Mouse (Mus musculus): ENCODE data around the gene Pcid2. TPM values are rescaled to one million over a fixed set of nuclear protein-coding genes. Genes with fewer than 3 reads are reported as not detected.

The Pcid2 gene
- polyA plus RNA-seq, 1 experiment from 2014 or later: 33.3 TPM

DNA sequence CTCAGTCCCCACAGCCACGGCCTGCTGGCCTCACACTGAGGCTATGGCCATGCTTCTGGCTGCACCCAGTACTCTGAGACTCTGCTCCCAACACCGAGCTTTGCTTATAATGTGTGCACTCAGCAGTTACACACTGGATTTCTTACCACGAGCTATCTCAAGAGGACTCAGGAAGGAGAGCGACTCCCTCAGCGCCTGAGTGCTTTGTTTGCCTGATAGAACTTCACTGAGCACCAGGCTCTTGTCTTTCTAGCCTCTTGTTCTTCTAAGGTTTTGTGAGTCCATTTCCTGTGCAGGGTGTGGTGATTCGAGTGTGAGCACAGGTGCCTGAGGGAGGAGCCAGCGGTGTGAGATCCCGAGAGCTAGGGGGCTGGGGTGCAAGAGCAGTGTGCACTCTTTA is 19.6 kb upstream of the Pcid2 start:
- Histone ChIP-seq H3K9ac (replicated peaks; ENCODE audit: low read depth, low read length) (no peak overlapping the region), H3K27ac (ENCODE audit: low read depth, low read length) (no peak overlapping the region), H3K4me3 (ENCODE audit: low read depth, low read length) (no peak overlapping the region), H3K36me3 (ENCODE audit: control insufficient read depth, insufficient read depth, low read length) (peaks cover 55% of the 10 kb centered on the region), H3K4me1 (ENCODE audit: control insufficient read depth, insufficient read depth, low read length) (no peaks in the 10 kb centered on the region), H3K27me3 (ENCODE audit: control insufficient read depth, insufficient read depth, low read length) (no peaks in the 10 kb centered on the region), H3K4me2 (ENCODE audit: low read depth, low read length) (no peak overlapping the region), H3K9me3 (ENCODE audit: control insufficient read depth, low read length) (no peaks in the 10 kb centered on the region)
- WGBS: 91% methylated on average over 8 of the region's 8 CpGs
- no peak for ATAC-seq (ENCODE audit: low read depth)

DNA sequence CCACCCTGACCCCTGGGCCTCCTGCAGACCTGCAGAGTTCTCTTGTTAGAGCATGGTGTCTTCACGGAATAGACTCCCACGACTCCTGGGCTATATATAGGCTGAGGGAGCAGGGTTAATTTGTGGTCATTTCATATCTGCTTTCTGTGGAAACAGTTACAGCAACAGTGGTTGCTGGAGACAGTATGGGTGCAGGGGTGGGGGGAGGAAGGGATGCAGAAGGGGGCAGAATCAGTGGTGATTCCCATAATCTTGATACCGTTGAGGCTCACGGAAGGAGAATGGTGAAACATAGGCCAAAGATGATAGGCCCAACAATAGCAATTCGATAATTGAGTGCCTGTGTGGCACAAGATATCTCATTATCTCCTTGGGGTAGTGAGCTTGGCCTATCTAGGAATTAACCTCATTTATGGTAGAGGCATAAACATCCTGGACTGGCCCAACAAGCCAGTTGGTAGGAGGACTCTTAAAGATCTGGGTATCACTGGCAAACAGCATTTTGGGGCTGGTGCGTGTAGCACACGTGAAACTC is 17.7 kb upstream of the Pcid2 start:
- Histone ChIP-seq H3K9me3 (ENCODE audit: control insufficient read depth, low read length) (no peaks in the 10 kb centered on the region), H3K36me3 (ENCODE audit: control insufficient read depth, insufficient read depth, low read length) (peaks cover 52% of the 10 kb centered on the region)
- 94% methylated on average over 7 of the region's 7 CpGs for WGBS

DNA sequence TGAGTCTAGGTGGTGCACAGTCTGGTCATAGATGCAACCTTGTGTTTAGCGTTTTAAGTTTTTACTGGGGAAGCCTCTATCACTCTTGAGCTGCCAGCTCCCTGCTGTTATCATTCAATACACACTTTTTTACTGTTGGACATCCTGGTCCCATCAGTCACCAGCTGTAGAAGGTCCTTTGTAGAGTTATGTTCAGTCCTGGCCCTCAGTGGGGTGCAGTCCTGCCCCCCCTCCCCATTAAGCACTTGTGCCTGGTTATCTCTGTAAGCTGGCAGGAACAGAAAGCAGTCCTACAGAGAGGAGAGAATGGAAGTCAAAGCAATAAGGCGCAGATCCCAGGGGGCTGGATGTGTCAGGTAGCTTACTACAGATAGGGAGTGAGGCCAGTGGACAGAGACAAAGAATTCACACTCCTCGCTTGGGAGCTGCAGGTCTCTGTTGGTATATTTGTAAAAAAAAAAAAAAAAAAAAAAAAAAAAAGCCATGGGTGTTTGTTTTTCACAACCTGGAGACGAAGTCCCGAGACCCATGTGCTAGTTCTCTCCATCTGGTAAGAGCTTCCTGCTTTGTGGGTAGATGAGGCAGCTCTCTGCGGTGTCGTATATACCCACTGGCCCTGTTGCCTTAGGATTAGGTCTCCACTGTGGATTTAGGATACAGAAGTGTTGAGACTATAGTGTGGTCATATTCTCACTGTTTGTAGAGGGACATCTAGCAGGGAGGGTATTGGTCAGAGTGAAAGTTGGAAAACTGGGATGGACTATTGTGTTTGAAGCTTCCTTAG is 15.8 kb upstream of the Pcid2 start:
- H3K4me2 ChIP-seq (ENCODE audit: low read depth, low read length): no peak overlapping the region
- H3K27ac ChIP-seq (ENCODE audit: low read depth, low read length): no peak overlapping the region
- no peaks in the 10 kb centered on the region for H3K4me1 ChIP-seq (ENCODE audit: control insufficient read depth, insufficient read depth, low read length)
- no peaks in the 10 kb centered on the region for H3K9me3 ChIP-seq (ENCODE audit: control insufficient read depth, low read length)
- no peaks in the 10 kb centered on the region for H3K27me3 ChIP-seq (ENCODE audit: control insufficient read depth, insufficient read depth, low read length)
- H3K9ac ChIP-seq (replicated peaks; ENCODE audit: low read depth, low read length): no peak overlapping the region
- peaks cover 36% of the 10 kb centered on the region for H3K36me3 ChIP-seq (ENCODE audit: control insufficient read depth, insufficient read depth, low read length)
- no peak overlapping the region for H3K4me3 ChIP-seq (ENCODE audit: low read depth, low read length)
- 92% methylated on average over 7 of the region's 7 CpGs for WGBS
- ATAC-seq (ENCODE audit: low read depth): no peak

More for the DNA sequence above, 17.7 kb upstream of the Pcid2 start:
- Histone ChIP-seq H3K9ac (replicated peaks; ENCODE audit: low read depth, low read length) (no peak overlapping the region), H3K4me2 (ENCODE audit: low read depth, low read length) (no peak overlapping the region), H3K27me3 (ENCODE audit: control insufficient read depth, insufficient read depth, low read length) (no peaks in the 10 kb centered on the region), H3K27ac (ENCODE audit: low read depth, low read length) (no peak overlapping the region), H3K4me3 (ENCODE audit: low read depth, low read length) (no peak overlapping the region), H3K4me1 (ENCODE audit: control insufficient read depth, insufficient read depth, low read length) (no peaks in the 10 kb centered on the region)
- ATAC-seq (ENCODE audit: low read depth): no peak

DNA sequence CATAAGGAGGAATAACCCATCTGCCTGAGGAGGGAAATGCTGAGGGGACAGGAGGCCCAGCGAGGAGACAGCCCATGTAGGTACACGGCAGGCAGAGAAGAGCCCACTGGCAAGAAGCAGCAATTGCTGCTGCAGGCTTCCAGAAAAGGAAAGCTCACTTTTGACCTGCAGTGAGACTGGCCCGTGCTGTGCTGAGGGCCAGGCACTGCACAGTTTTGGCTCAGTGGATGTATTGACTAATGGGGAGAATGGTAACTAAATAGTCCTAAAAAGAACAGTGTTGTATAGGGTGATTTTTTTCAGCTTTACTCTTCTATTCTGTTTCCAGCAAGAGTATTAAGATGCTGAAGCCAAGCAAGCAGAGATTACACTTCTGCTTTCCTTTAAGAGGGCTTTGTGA is 13.3 kb upstream of the Pcid2 start:
- Histone ChIP-seq H3K9me3 (ENCODE audit: control insufficient read depth, low read length) (no peaks in the 10 kb centered on the region), H3K9ac (replicated peaks; ENCODE audit: low read depth, low read length) (no peak overlapping the region), H3K4me1 (ENCODE audit: control insufficient read depth, insufficient read depth, low read length) (no peaks in the 10 kb centered on the region), H3K27ac (ENCODE audit: low read depth, low read length) (no peak overlapping the region), H3K4me2 (ENCODE audit: low read depth, low read length) (no peak overlapping the region), H3K27me3 (ENCODE audit: control insufficient read depth, insufficient read depth, low read length) (no peaks in the 10 kb centered on the region), H3K36me3 (ENCODE audit: control insufficient read depth, insufficient read depth, low read length) (peaks cover 20% of the 10 kb centered on the region), H3K4me3 (ENCODE audit: low read depth, low read length) (no peak overlapping the region)
- WGBS: 91% methylated on average over 3 of the region's 3 CpGs
- ATAC-seq (ENCODE audit: low read depth): no peak

DNA sequence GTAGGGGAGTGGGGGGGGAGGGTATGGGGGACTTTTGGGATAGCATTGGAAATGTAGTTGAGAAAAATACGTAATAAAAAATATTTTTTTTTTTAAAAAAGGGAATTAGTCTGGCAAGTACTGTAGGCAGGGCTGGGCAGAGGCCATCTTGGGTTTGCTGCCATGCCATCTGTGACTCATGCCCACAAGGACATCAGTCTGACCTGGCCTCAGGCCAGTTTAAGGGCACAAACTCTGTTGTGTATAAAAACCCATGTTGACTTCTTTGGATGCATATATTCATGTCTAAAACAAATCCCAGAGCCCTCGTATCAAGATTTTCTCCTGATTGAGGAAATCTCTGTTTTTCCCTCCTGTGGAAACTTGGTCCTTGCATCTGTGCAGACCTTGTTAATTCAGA is 11.8 kb upstream of the Pcid2 start:
- no peaks in the 10 kb centered on the region for H3K4me1 ChIP-seq (ENCODE audit: control insufficient read depth, insufficient read depth, low read length)
- no peak overlapping the region for H3K9ac ChIP-seq (replicated peaks; ENCODE audit: low read depth, low read length)
- no peak overlapping the region for H3K4me2 ChIP-seq (ENCODE audit: low read depth, low read length)
- WGBS: 100% methylated on average over 2 of the region's 2 CpGs
- H3K27me3 ChIP-seq (ENCODE audit: control insufficient read depth, insufficient read depth, low read length): no peaks in the 10 kb centered on the region
- H3K4me3 ChIP-seq (ENCODE audit: low read depth, low read length): no peak overlapping the region
- H3K36me3 ChIP-seq (ENCODE audit: control insufficient read depth, insufficient read depth, low read length): peaks cover 14% of the 10 kb centered on the region; the same call in 1 of the 2 replicates
- no peaks in the 10 kb centered on the region for H3K9me3 ChIP-seq (ENCODE audit: control insufficient read depth, low read length)
- no peak overlapping the region for H3K27ac ChIP-seq (ENCODE audit: low read depth, low read length)
- ATAC-seq (ENCODE audit: low read depth): no peak

DNA sequence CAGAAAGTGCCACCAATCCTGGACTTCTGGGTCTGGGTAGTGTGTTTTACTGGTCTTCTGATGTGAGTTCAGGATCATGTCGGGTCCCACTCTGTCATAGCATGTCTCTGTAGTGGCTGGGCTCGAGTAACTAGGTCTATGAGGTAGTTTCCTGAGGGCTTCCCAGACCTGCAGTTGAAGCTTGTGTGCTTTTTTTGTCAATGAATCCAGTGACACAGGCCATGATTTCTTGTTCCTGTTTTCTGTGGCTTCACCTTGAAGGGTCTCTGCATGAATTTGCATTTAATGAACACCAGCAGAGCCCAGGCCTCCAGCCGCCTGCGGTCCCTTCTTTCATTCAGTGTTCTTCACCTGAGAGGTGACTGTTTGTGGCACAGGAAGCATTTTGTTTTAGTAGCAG is 8.0 kb upstream of the Pcid2 start:
- Histone ChIP-seq H3K27me3 (ENCODE audit: control insufficient read depth, insufficient read depth, low read length) (no peaks in the 10 kb centered on the region), H3K4me1 (ENCODE audit: control insufficient read depth, insufficient read depth, low read length) (peaks cover 8% of the 10 kb centered on the region), H3K36me3 (ENCODE audit: control insufficient read depth, insufficient read depth, low read length) (0 out of 2 replicates have a peak, but pooled peaks cover 3% of the 10 kb centered on the region), H3K27ac (ENCODE audit: low read depth, low read length) (no peak overlapping the region), H3K9me3 (ENCODE audit: control insufficient read depth, low read length) (no peaks in the 10 kb centered on the region), H3K4me3 (ENCODE audit: low read depth, low read length) (no peak overlapping the region), H3K9ac (replicated peaks; ENCODE audit: low read depth, low read length) (no peak overlapping the region), H3K4me2 (ENCODE audit: low read depth, low read length) (no peak overlapping the region)
- WGBS: 95% methylated on average over 4 of the region's 4 CpGs
- ATAC-seq (ENCODE audit: low read depth): no peak

DNA sequence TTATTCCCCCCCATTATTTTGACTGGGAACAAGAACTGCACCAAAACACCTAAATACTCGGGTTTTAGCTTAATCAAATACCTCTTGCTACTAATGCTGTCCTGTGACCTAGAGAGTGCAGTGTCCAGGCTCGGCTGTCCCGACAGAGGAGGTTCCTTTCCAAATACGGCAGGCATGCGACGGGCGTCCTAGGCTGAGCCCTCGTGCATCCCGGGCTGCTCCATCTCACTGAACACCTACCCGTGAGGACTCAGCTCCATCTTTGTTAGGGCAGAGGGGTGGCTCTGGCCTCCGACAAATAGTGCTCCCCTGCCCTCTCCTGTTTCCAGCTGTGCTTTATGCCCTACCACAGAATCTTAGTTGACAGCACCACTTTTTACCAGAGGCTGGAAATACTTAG is 6.7 kb upstream of the Pcid2 start:
- no peak overlapping the region for H3K27ac ChIP-seq (ENCODE audit: low read depth, low read length)
- 0 out of 2 replicates have a peak, but pooled peaks cover 3% of the 10 kb centered on the region for H3K36me3 ChIP-seq (ENCODE audit: control insufficient read depth, insufficient read depth, low read length)
- no peaks in the 10 kb centered on the region for H3K9me3 ChIP-seq (ENCODE audit: control insufficient read depth, low read length)
- WGBS: 90% methylated on average over 11 of the region's 11 CpGs
- peaks cover 8% of the 10 kb centered on the region for H3K4me1 ChIP-seq (ENCODE audit: control insufficient read depth, insufficient read depth, low read length)
- no peaks in the 10 kb centered on the region for H3K27me3 ChIP-seq (ENCODE audit: control insufficient read depth, insufficient read depth, low read length)
- no peak overlapping the region for H3K9ac ChIP-seq (replicated peaks; ENCODE audit: low read depth, low read length)
- no peak overlapping the region for H3K4me3 ChIP-seq (ENCODE audit: low read depth, low read length)
- ATAC-seq (ENCODE audit: low read depth): no peak
- H3K4me2 ChIP-seq (ENCODE audit: low read depth, low read length): no peak overlapping the region

DNA sequence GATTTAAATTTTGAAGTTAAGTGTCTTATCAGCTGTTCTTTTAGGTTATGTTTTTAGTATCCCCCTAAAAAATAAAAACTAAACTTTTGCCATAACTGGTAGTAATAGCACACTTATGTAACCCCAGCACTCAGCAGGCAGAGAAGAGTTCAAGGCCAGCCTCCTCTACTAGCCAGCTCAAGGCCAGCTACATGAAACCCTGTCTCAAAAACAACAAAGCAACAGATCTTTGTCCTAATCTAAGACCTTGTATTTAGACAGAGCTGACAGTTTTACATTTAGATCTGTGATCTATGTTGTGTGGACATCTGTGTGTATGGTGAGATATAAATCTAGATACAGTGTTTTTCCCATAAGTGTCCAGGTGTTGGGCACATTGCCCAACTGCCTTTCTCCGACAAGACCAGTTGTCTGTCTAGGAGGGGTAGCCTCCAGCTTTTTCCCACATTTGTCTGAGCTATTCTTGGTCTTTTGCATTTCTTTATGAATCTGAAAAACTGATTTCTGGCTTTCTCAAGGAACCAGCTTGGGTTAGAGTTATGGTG is 4.2 kb upstream of the Pcid2 start:
- no peak overlapping the region for H3K4me3 ChIP-seq (ENCODE audit: low read depth, low read length)
- no peak for ATAC-seq (ENCODE audit: low read depth)

DNA sequence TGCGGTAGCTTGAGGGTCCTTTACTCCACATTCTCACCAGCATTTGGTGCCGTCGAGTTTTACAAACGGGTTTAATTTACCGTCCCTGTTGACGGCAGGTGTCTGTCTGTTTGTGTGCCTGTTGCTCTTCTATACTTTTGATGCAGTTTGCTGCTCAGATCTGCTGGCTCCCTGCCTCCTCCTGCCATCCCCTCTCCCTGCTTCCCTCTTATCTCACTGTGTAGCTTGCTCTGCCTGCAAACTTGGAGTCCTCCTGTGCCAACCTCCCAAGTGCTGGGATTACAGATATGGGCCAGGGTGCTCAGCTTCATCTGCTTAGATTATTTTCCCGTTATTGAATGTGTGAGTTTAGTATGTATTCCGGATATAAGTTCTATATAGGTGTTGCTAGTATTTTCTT is 3.7 kb upstream of the Pcid2 start:
- Histone ChIP-seq H3K4me3 (ENCODE audit: low read depth, low read length) (no peak overlapping the region), H3K36me3 (ENCODE audit: control insufficient read depth, insufficient read depth, low read length) (0 out of 2 replicates have a peak, but pooled peaks cover 3% of the 10 kb centered on the region), H3K4me1 (ENCODE audit: control insufficient read depth, insufficient read depth, low read length) (peaks cover 12% of the 10 kb centered on the region), H3K9me3 (ENCODE audit: control insufficient read depth, low read length) (no peaks in the 10 kb centered on the region), H3K27me3 (ENCODE audit: control insufficient read depth, insufficient read depth, low read length) (no peaks in the 10 kb centered on the region), H3K27ac (ENCODE audit: low read depth, low read length) (no peak overlapping the region), H3K9ac (replicated peaks; ENCODE audit: low read depth, low read length) (no peak overlapping the region), H3K4me2 (ENCODE audit: low read depth, low read length) (no peak overlapping the region)
- 92% methylated on average over 8 of the region's 8 CpGs for WGBS
- ATAC-seq (ENCODE audit: low read depth): no peak

More for the DNA sequence above, 4.2 kb upstream of the Pcid2 start:
- H3K27ac ChIP-seq (ENCODE audit: low read depth, low read length): no peak overlapping the region
- peaks cover 10% of the 10 kb centered on the region for H3K4me1 ChIP-seq (ENCODE audit: control insufficient read depth, insufficient read depth, low read length)
- H3K36me3 ChIP-seq (ENCODE audit: control insufficient read depth, insufficient read depth, low read length): 0 out of 2 replicates have a peak, but pooled peaks cover 3% of the 10 kb centered on the region
- no peaks in the 10 kb centered on the region for H3K9me3 ChIP-seq (ENCODE audit: control insufficient read depth, low read length)
- WGBS: 61% methylated on average over 1 of the region's 1 CpGs
- H3K4me2 ChIP-seq (ENCODE audit: low read depth, low read length): no peak overlapping the region
- H3K27me3 ChIP-seq (ENCODE audit: control insufficient read depth, insufficient read depth, low read length): no peaks in the 10 kb centered on the region
- H3K9ac ChIP-seq (replicated peaks; ENCODE audit: low read depth, low read length): no peak overlapping the region
